Mouse (Mus musculus) adrenal gland, adult 8-10 months (tissue): ENCODE measurements around the gene Cbwd1. TPM values are rescaled to one million over a fixed set of nuclear protein-coding genes. Genes with fewer than 3 reads are reported as not detected.

ENCODE experiments used
- DNase-seq: peaks from one replicate; pipeline ENCODE4 v3.0.0; 2022
- total RNA-seq, 4 experiments: library from RNA; stranded (reverse); gene quantifications; 2 replicates each; pipeline ENCODE4 v1.2.4; 2022

The Cbwd1 gene
- 10 to 100 TPM; 13.0 to 17.5 (median 15.8) TPM for total RNA-seq

GRCm38 (mm10) chr19:24961172-24961962 is at the start of gene Cbwd1:
Gene Cbwd1 (minus strand): TSS chr19:24961610.
- DNase-seq, result peak; percentile 98

- DNase-seq, result no peak
Measured at GRCm38 (mm10) chr19:25008509-25008908, 47.1 kb upstream of the Cbwd1 start.

- DNase-seq, result no peak
Measured at GRCm38 (mm10) chr19:25006686-25007085, 45.3 kb upstream of the Cbwd1 start.

- no peak for DNase-seq
Measured at GRCm38 (mm10) chr19:25003810-25004209, 42.4 kb upstream of the Cbwd1 start.

GRCm38 (mm10) chr19:25002828-25003227 is 41.4 kb upstream of the Cbwd1 start:
- DNase-seq, result no peak

GRCm38 (mm10) chr19:25002032-25002431 is 40.6 kb upstream of the Cbwd1 start:
- no peak for DNase-seq

GRCm38 (mm10) chr19:25000153-25000552 is 38.7 kb upstream of the Cbwd1 start:
- DNase-seq, result no peak

GRCm38 (mm10) chr19:24999201-24999886 is 37.9 kb upstream of the Cbwd1 start, which contains the start of gene Dock8:
Gene Dock8 (plus strand): TSS chr19:24999534.
- peak; percentile 50 for DNase-seq

GRCm38 (mm10) chr19:24998561-24998960 is 37.2 kb upstream of the Cbwd1 start:
- DNase-seq, result no peak

GRCm38 (mm10) chr19:24996815-24997704 is 35.6 kb upstream of the Cbwd1 start:
- no peak for DNase-seq

- no peak for DNase-seq
Measured at GRCm38 (mm10) chr19:24994900-24995299, 33.5 kb upstream of the Cbwd1 start.

- no peak for DNase-seq
Measured at GRCm38 (mm10) chr19:24993526-24993925, 32.1 kb upstream of the Cbwd1 start.

- DNase-seq, result no peak
Measured at GRCm38 (mm10) chr19:24990138-24990822, 28.9 kb upstream of the Cbwd1 start.

GRCm38 (mm10) chr19:24988831-24989230 is 27.4 kb upstream of the Cbwd1 start:
- no peak for DNase-seq

GRCm38 (mm10) chr19:24987355-24987754 is 25.9 kb upstream of the Cbwd1 start:
- DNase-seq, result no peak

GRCm38 (mm10) chr19:24985045-24985444 is 23.6 kb upstream of the Cbwd1 start:
- no peak for DNase-seq

GRCm38 (mm10) chr19:24983857-24984498 is 22.6 kb upstream of the Cbwd1 start:
- DNase-seq, result no peak

GRCm38 (mm10) chr19:24983050-24983449 is 21.6 kb upstream of the Cbwd1 start:
- no peak for DNase-seq

GRCm38 (mm10) chr19:24981294-24981693 is 19.9 kb upstream of the Cbwd1 start:
- DNase-seq, result no peak

- no peak for DNase-seq
Measured at GRCm38 (mm10) chr19:24978852-24979842, 17.7 kb upstream of the Cbwd1 start.
